Mouse (Mus musculus) myocyte (in vitro differentiated cells): ENCODE measurements around the gene Man1c1.

Experiments
- CEBPB ChIP-seq: IDR thresholded peaks from 2 replicates; pipeline ENCODE4 v1.6.1; 2011; ENCODE audit warnings: mild to moderate bottlenecking, moderate library complexity; ENCODE audit not compliant: poor library complexity, insufficient read depth, severe bottlenecking
- E2F4 ChIP-seq: IDR thresholded peaks from one replicate; pipeline ENCODE4 v1.6.1; 2011; ENCODE audit warnings: mild to moderate bottlenecking, control low read depth, moderate library complexity; ENCODE audit not compliant: insufficient read depth
- MAX ChIP-seq: IDR thresholded peaks from one replicate; pipeline ENCODE4 v1.6.1; 2011; ENCODE audit warnings: low read depth, mild to moderate bottlenecking, control low read depth
- MYOD1 ChIP-seq, 3 experiments: IDR thresholded peaks; one replicate each; pipeline ENCODE4 v1.6.1; 2011; ENCODE audit warnings: control low read depth in 2 of 3, low read depth in 2 of 3, mild to moderate bottlenecking in 2 of 3, moderate library complexity in 1 of 3; ENCODE audit not compliant: insufficient read length in 2 of 3, control insufficient read depth in 1 of 3
- MYOG ChIP-seq, 3 experiments: IDR thresholded peaks; one replicate each; pipeline ENCODE4 v1.6.1; 2011; ENCODE audit warnings: control low read depth in 2 of 3, low read depth in 2 of 3, mild to moderate bottlenecking in 2 of 3; ENCODE audit not compliant: insufficient read length in 2 of 3, control insufficient read depth in 1 of 3, insufficient read depth in 1 of 3
- POLR2A ChIP-seq: IDR thresholded peaks from one replicate; pipeline ENCODE4 v1.6.1; 2011; ENCODE audit warnings: low read depth, mild to moderate bottlenecking, control low read depth, moderate library complexity; ENCODE audit not compliant: insufficient read length
- POLR2AphosphoS2 ChIP-seq: IDR thresholded peaks from one replicate; pipeline ENCODE4 v1.6.1; 2011; ENCODE audit warnings: low read depth, control low read depth; ENCODE audit not compliant: insufficient read length
- REST ChIP-seq: IDR thresholded peaks from one replicate; pipeline ENCODE4 v1.6.1; 2011; ENCODE audit warnings: mild to moderate bottlenecking, control low read depth, moderate library complexity; ENCODE audit not compliant: insufficient read depth, insufficient read length
- SRF ChIP-seq: IDR thresholded peaks from one replicate; pipeline ENCODE4 v1.6.1; 2011; ENCODE audit warnings: low read depth; ENCODE audit not compliant: control insufficient read depth, insufficient read length
- TCF12 ChIP-seq: IDR thresholded peaks from one replicate; pipeline ENCODE4 v1.6.1; 2011; ENCODE audit warnings: mild to moderate bottlenecking, control low read depth; ENCODE audit not compliant: poor library complexity, insufficient read depth, severe bottlenecking
- TCF3 ChIP-seq: IDR thresholded peaks from one replicate; pipeline ENCODE4 v1.6.1; 2011; ENCODE audit warnings: low read depth, control low read depth; ENCODE audit not compliant: insufficient read length
- USF1 ChIP-seq: IDR thresholded peaks from one replicate; pipeline ENCODE4 v1.6.1; 2011; ENCODE audit warnings: low read depth, mild to moderate bottlenecking, control low read depth, moderate library complexity

- TF ChIP-seq POLR2AphosphoS2 (no peak), CEBPB (no peak), TCF12 (no peak), MAX (no peak), POLR2A (no peak), USF1 (no peak), MYOD1 (IDR thresholded peaks at IDR 0.05; ENCODE audit: control insufficient read depth in 1 of 3, insufficient read length in 2 of 3, low read depth in 2 of 3) (no peak), MYOG (IDR thresholded peaks at IDR 0.05; ENCODE audit: control insufficient read depth in 1 of 3, insufficient read depth in 1 of 3, insufficient read length in 2 of 3, low read depth in 2 of 3) (no peak), TCF3 (no peak), E2F4 (no peak), REST (no peak), SRF (no peak)
These were observed 76.0 kb downstream of the Man1c1 start for GRCm38 (mm10) chr4:134628058-134628457.
